ENCODE assay signal across 11 mouse cellular contexts in the genomic region with DNA sequence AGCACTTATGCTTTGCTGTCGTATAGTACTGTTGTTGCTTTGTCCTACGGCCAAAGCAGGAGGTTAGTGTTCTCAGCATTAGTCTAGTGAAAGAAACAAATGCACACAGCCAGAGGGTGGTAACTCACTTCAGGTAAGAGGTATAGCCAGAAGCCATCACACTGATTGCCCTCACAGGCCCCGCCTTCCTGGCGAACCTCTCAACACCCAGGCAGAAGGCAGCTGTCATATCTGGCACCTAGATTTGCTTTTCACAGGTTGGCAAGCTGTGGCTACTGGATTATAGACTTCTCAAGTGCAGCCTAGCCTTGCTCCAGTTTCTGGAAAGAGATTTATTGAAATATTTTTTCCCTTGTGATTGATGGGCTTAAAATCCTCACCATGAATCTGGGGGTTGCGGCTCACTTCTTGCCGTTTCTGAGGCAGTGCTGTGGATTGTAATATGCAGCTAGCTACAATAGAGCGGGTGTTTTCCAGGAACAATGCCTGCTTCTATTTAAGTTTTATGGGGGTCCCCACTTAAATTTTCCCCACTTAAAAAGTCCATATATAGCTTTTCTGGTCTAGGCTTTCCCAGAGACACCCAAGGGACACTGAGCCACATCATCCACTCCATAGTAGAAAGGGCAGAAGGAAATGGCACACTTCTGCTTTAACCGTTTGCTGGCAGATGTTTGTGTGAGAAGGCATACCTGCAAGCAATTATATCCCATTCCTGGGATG.
DNase-seq lines count a peak whose midpoint lies in the region; ATAC-seq lines count a peak whose summit lies in the region.
"Had no signal": no experiment of that assay in that cellular context is flagged by ENCODE, and none has a peak within 500 bp of the region (broad histone marks: within the 10 kb centered on the region; RNA-seq: fewer than 3 reads in every experiment).

No protein-coding gene starts in this region.

- no peak for DNase-seq in hindbrain, embryonic 14.5 days (ENCODE audit: low spot score)
- peak; percentile 92 to 93 for DNase-seq in cerebellum, postnatal 10 days
- no peak for DNase-seq in spleen, adult 12 weeks (ENCODE audit: low spot score)
- no peak for DNase-seq in urinary bladder, postnatal 36 days (ENCODE audit: low spot score in 2 of 2)
- DNase-seq: embryo, embryonic 11 days; liver, postnatal 0 days; thymus, postnatal 25 days had no signal

- H3K9me3 ChIP-seq in hindbrain, embryonic 16.5 days (ENCODE audit: control insufficient read depth, low read length) = no peaks in the 10 kb centered on the region
- no peaks in the 10 kb centered on the region for H3K9me3 ChIP-seq in hindbrain, embryonic 14.5 days (ENCODE audit: control insufficient read depth, low read length)
- no peaks in the 10 kb centered on the region for H3K9me3 ChIP-seq in intestine, embryonic 15.5 days

- WGBS in hindbrain, embryonic 16.5 days = 75% methylated on average over 8 of the region's 8 CpGs
- 77% methylated on average over 8 of the region's 8 CpGs for WGBS in hindbrain, embryonic 14.5 days
- 55% methylated on average over 8 of the region's 8 CpGs for WGBS in intestine, embryonic 15.5 days

- H3K4me3 ChIP-seq in hindbrain, embryonic 16.5 days (ENCODE audit: low read length) = no peak overlapping the region
- H3K4me3 ChIP-seq in hindbrain, embryonic 14.5 days (replicated peaks; ENCODE audit: low read length) = no peak overlapping the region
- H3K4me3 ChIP-seq in intestine, embryonic 15.5 days (replicated peaks) = no peak overlapping the region

- H3K27ac ChIP-seq in hindbrain, embryonic 16.5 days (ENCODE audit: low read depth, low read length) = no peak overlapping the region
- H3K27ac ChIP-seq in hindbrain, embryonic 14.5 days = no peak overlapping the region
- peak overlapping the region; percentile 68 for H3K27ac ChIP-seq in intestine, embryonic 15.5 days

- no peaks in the 10 kb centered on the region for H3K36me3 ChIP-seq in hindbrain, embryonic 16.5 days (ENCODE audit: control insufficient read depth, insufficient read depth, low read length)
- no peaks in the 10 kb centered on the region for H3K36me3 ChIP-seq in hindbrain, embryonic 14.5 days (replicated peaks; ENCODE audit: control insufficient read depth, insufficient read depth)
- no peaks in the 10 kb centered on the region for H3K36me3 ChIP-seq in intestine, embryonic 15.5 days

- ATAC-seq in hindbrain, embryonic 16.5 days = peak; percentile 71
- ATAC-seq in hindbrain, embryonic 14.5 days (ENCODE audit: low FRiP score) = no peak
- peak; percentile 81 for ATAC-seq in cerebellum, adult (ENCODE audit: insufficient number of reproducible peaks, low FRiP score, low TSS enrichment)
- 0 out of 2 replicates have a peak, but pooled peaks have one; percentile 10 for ATAC-seq in intestine, embryonic 15.5 days
- ATAC-seq: liver, postnatal 0 days had no signal

- H3K9ac ChIP-seq in hindbrain, embryonic 16.5 days (ENCODE audit: low read depth, low read length) = no peak overlapping the region
- no peak overlapping the region for H3K9ac ChIP-seq in hindbrain, embryonic 14.5 days
- H3K9ac ChIP-seq in intestine, embryonic 15.5 days = no peak overlapping the region
- H3K9ac ChIP-seq: liver, postnatal 0 days had no signal

- H3K27me3 ChIP-seq in hindbrain, embryonic 16.5 days (replicated peaks; ENCODE audit: control insufficient read depth, insufficient read depth, low read length) = no peaks in the 10 kb centered on the region
- no peaks in the 10 kb centered on the region for H3K27me3 ChIP-seq in hindbrain, embryonic 14.5 days (ENCODE audit: control insufficient read depth, insufficient read depth, low read length)
- no peaks in the 10 kb centered on the region for H3K27me3 ChIP-seq in intestine, embryonic 15.5 days (replicated peaks)

- peaks cover 12% of the 10 kb centered on the region for H3K4me1 ChIP-seq in hindbrain, embryonic 16.5 days (ENCODE audit: control insufficient read depth, insufficient read depth, low read depth, low read length)
- peaks cover 13% of the 10 kb centered on the region for H3K4me1 ChIP-seq in hindbrain, embryonic 14.5 days (replicated peaks; ENCODE audit: control insufficient read depth, insufficient read depth, low read length)
- H3K4me1 ChIP-seq in intestine, embryonic 15.5 days (replicated peaks) = peaks cover 19% of the 10 kb centered on the region

- H3K4me2 ChIP-seq in hindbrain, embryonic 16.5 days (ENCODE audit: low read length) = no peak overlapping the region
- no peak overlapping the region for H3K4me2 ChIP-seq in hindbrain, embryonic 14.5 days (replicated peaks)
- H3K4me2 ChIP-seq in intestine, embryonic 15.5 days (replicated peaks) = no peak overlapping the region
- H3K4me2 ChIP-seq: heart, embryonic 11.5 days had no signal

Comparison
In these comparisons a context has a peak if more than half of its experiments do, and no peak if none do; other contexts are left out.
1. DNase-seq: peak in cerebellum, postnatal 10 days (2 of 2); none in hindbrain, embryonic 14.5 days (single experiment), spleen, adult 12 weeks (single experiment) and urinary bladder, postnatal 36 days (0 of 2).